Mouse (Mus musculus): ENCODE results near the gene Egln3. TPM values are rescaled to one million over a fixed set of nuclear protein-coding genes. Genes with fewer than 3 reads are reported as not detected.

Gene Egln3
- polyA plus RNA-seq, 1 experiment from 2014 or later: 20.5 TPM

- Histone ChIP-seq H3K4me3 (replicated peaks) (peak overlapping the region; percentile 66), H3K36me3 (no peaks in the 10 kb centered on the region), H3K4me1 (peaks cover 44% of the 10 kb centered on the region), H3K9me3 (replicated peaks) (no peaks in the 10 kb centered on the region), H3K9ac (no peak overlapping the region), H3K27ac (replicated peaks) (0 out of 2 replicates have a peak overlapping the region, but pooled peaks have one; percentile 22), H3K4me2 (replicated peaks) (peak overlapping the region; percentile 97), H3K27me3 (no peaks in the 10 kb centered on the region)
- no peak for ATAC-seq (ENCODE audit: insufficient number of reproducible peaks, low FRiP score, low TSS enrichment, low read depth)
- 35% methylated on average over 6 of the region's 6 CpGs for WGBS
These were observed 1.4 kb downstream of the Egln3 start for GRCm38 (mm10) chr12:54202276-54202675.

DNA sequence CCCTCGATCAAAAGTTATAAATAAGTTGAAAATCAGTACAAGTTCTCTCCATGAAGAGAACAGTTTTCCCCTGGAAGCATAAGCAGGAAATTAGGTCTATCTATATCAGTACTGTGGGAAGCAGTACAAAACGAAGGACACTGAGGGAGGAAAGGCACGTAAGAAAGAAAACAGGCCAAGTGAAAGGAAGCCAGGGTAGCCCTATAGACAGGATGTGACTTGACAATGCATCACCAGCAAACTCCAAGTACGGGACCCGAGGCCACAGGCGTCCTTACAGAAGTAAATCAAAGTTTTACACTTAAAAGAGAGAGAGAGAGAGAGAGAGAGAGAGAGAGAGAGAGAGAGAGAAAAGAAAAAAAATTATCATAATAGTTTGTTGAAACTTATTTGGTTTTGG is 2.8 kb downstream of the Egln3 start:
- no peak overlapping the region for H3K9ac ChIP-seq
- peaks cover 50% of the 10 kb centered on the region for H3K4me1 ChIP-seq
- H3K27me3 ChIP-seq: no peaks in the 10 kb centered on the region
- WGBS: 23% methylated on average over 6 of the region's 6 CpGs
- peak overlapping the region; percentile 66; the same call in 1 of the 2 replicates for H3K4me3 ChIP-seq (replicated peaks)
- no peak overlapping the region for H3K27ac ChIP-seq (replicated peaks)
- H3K4me2 ChIP-seq (replicated peaks): peak overlapping the region; percentile 97; the same call in 1 of the 2 replicates
- H3K9me3 ChIP-seq (replicated peaks): no peaks in the 10 kb centered on the region
- ATAC-seq (ENCODE audit: insufficient number of reproducible peaks, low FRiP score, low TSS enrichment, low read depth): no peak
- no peaks in the 10 kb centered on the region for H3K36me3 ChIP-seq

GRCm38 (mm10) chr12:54200172-54200571 is 3.5 kb downstream of the Egln3 start:
- Histone ChIP-seq H3K9ac (no peak overlapping the region), H3K4me1 (peaks cover 50% of the 10 kb centered on the region), H3K27ac (replicated peaks) (no peak overlapping the region; the same call in 1 of the 2 replicates), H3K9me3 (replicated peaks) (no peaks in the 10 kb centered on the region), H3K27me3 (no peaks in the 10 kb centered on the region), H3K36me3 (no peaks in the 10 kb centered on the region), H3K4me3 (replicated peaks) (0 out of 2 replicates have a peak overlapping the region, but pooled peaks have one; percentile 4), H3K4me2 (replicated peaks) (peak overlapping the region; percentile 13; the same call in 1 of the 2 replicates)
- no peak for ATAC-seq (ENCODE audit: insufficient number of reproducible peaks, low FRiP score, low TSS enrichment, low read depth)
- WGBS: 16% methylated on average over 4 of the region's 4 CpGs

- H3K4me2 ChIP-seq (replicated peaks): no peak overlapping the region
- H3K9ac ChIP-seq: no peak overlapping the region
- no peak overlapping the region for H3K4me3 ChIP-seq (replicated peaks)
- ATAC-seq (ENCODE audit: insufficient number of reproducible peaks, low FRiP score, low TSS enrichment, low read depth): no peak
- H3K36me3 ChIP-seq: no peaks in the 10 kb centered on the region
- 76% methylated on average over 4 of the region's 4 CpGs for WGBS
- peaks cover 56% of the 10 kb centered on the region for H3K4me1 ChIP-seq
- H3K9me3 ChIP-seq (replicated peaks): no peaks in the 10 kb centered on the region
- H3K27me3 ChIP-seq: no peaks in the 10 kb centered on the region
- peak overlapping the region; percentile 63; the same call in 1 of the 2 replicates for H3K27ac ChIP-seq (replicated peaks)
These were observed 5.3 kb downstream of the Egln3 start for GRCm38 (mm10) chr12:54198282-54198918.

- Histone ChIP-seq H3K4me3 (replicated peaks) (no peak overlapping the region), H3K4me2 (replicated peaks) (peak overlapping the region; percentile 21), H3K27me3 (no peaks in the 10 kb centered on the region), H3K4me1 (peaks cover 56% of the 10 kb centered on the region), H3K27ac (replicated peaks) (no peak overlapping the region), H3K9ac (no peak overlapping the region), H3K36me3 (no peaks in the 10 kb centered on the region), H3K9me3 (replicated peaks) (no peaks in the 10 kb centered on the region)
- WGBS: 43% methylated on average over 11 of the region's 11 CpGs
- ATAC-seq (ENCODE audit: insufficient number of reproducible peaks, low FRiP score, low TSS enrichment, low read depth): no peak
These were observed 5.8 kb downstream of the Egln3 start for GRCm38 (mm10) chr12:54197849-54198248.

DNA sequence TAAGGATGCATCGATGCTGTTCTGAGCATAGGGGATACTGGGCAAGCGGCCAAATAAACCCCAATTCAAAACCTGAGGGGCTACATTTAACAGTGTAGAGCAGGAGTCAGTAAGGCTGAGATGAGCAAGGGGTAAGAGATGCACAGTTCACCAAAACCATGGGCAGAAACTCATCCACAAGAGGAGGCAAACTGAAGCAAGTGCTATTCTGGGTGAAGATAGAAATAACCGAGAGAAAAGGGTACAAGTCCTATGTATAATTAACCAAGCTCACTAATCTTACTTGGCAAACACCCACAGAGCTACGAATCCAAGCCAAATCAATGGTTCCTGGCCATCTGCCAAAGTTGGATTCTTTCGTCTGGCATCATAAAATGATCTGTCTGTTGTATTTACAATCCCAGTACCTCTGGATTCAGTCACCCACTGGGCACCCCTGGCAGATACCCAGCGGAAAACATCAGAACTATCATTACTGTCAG is 6.3 kb downstream of the Egln3 start:
- Histone ChIP-seq H3K4me3 (replicated peaks) (no peak overlapping the region), H3K9me3 (replicated peaks) (no peaks in the 10 kb centered on the region), H3K27ac (replicated peaks) (peak overlapping the region; percentile 58; the same call in 1 of the 2 replicates)

DNA sequence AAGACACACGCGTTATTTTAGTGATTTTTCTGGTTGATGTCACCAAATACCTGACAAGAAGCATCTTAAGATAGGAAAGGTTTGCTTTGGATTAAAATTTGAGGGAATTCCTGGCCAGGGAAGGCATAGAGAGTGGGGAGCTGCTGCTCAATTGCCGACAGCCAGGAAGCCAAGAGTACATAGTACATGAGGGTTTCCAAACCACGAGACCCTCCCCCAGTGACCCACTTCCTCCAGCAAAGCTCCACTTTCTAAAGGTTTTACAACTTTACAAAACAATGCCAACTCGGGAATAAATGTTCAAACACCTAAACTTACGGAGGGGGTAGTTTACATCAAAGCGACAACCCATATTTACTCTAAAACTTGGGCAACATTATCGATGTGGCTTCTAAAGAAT is 6.8 kb downstream of the Egln3 start:
- Histone ChIP-seq H3K4me1 (peaks cover 59% of the 10 kb centered on the region), H3K9me3 (replicated peaks) (no peaks in the 10 kb centered on the region), H3K27me3 (no peaks in the 10 kb centered on the region), H3K36me3 (no peaks in the 10 kb centered on the region), H3K9ac (no peak overlapping the region), H3K4me3 (replicated peaks) (no peak overlapping the region), H3K27ac (replicated peaks) (peak overlapping the region; percentile 58; the same call in 1 of the 2 replicates), H3K4me2 (replicated peaks) (peak overlapping the region; percentile 21; the same call in 1 of the 2 replicates)
- WGBS: 67% methylated on average over 8 of the region's 8 CpGs
- ATAC-seq (ENCODE audit: insufficient number of reproducible peaks, low FRiP score, low TSS enrichment, low read depth): no peak

More for the DNA sequence above, 6.3 kb downstream of the Egln3 start:
- Histone ChIP-seq H3K4me2 (replicated peaks) (peak overlapping the region; percentile 21), H3K4me1 (peaks cover 56% of the 10 kb centered on the region), H3K9ac (no peak overlapping the region), H3K36me3 (no peaks in the 10 kb centered on the region), H3K27me3 (no peaks in the 10 kb centered on the region)
- no peak for ATAC-seq (ENCODE audit: insufficient number of reproducible peaks, low FRiP score, low TSS enrichment, low read depth)
- 35% methylated on average over 6 of the region's 6 CpGs for WGBS

GRCm38 (mm10) chr12:54194159-54194558 is 9.5 kb downstream of the Egln3 start:
- H3K4me1 ChIP-seq: peaks cover 63% of the 10 kb centered on the region

GRCm38 (mm10) chr12:54192305-54192661 is 11.4 kb downstream of the Egln3 start:
- WGBS: 4% methylated on average over 5 of the region's 5 CpGs
- peaks cover 64% of the 10 kb centered on the region for H3K4me1 ChIP-seq

More at GRCm38 (mm10) chr12:54194159-54194558, 9.5 kb downstream of the Egln3 start:
- Histone ChIP-seq H3K4me2 (replicated peaks) (no peak overlapping the region), H3K9ac (no peak overlapping the region), H3K9me3 (replicated peaks) (no peaks in the 10 kb centered on the region), H3K4me3 (replicated peaks) (no peak overlapping the region), H3K27ac (replicated peaks) (no peak overlapping the region), H3K27me3 (no peaks in the 10 kb centered on the region), H3K36me3 (no peaks in the 10 kb centered on the region)
- WGBS: 20% methylated on average over 5 of the region's 5 CpGs
- no peak for ATAC-seq (ENCODE audit: insufficient number of reproducible peaks, low FRiP score, low TSS enrichment, low read depth)

GRCm38 (mm10) chr12:54191608-54192304 is 11.9 kb downstream of the Egln3 start:
- H3K4me1 ChIP-seq: peaks cover 64% of the 10 kb centered on the region
- peak overlapping the region; percentile 90 for H3K27ac ChIP-seq (replicated peaks)
- no peaks in the 10 kb centered on the region for H3K9me3 ChIP-seq (replicated peaks)
- H3K27me3 ChIP-seq: no peaks in the 10 kb centered on the region
- H3K4me3 ChIP-seq (replicated peaks): peak overlapping the region; percentile 22
- WGBS: under 1% methylated on average over 19 of the region's 19 CpGs
- peak overlapping the region; percentile 51 for H3K4me2 ChIP-seq (replicated peaks)
- no peaks in the 10 kb centered on the region for H3K36me3 ChIP-seq
- no peak overlapping the region for H3K9ac ChIP-seq
- peak; percentile 95 for ATAC-seq (ENCODE audit: insufficient number of reproducible peaks, low FRiP score, low TSS enrichment, low read depth)

More at GRCm38 (mm10) chr12:54192305-54192661, 11.4 kb downstream of the Egln3 start:
- no peaks in the 10 kb centered on the region for H3K36me3 ChIP-seq
- peak overlapping the region; percentile 51 for H3K4me2 ChIP-seq (replicated peaks)
- no peaks in the 10 kb centered on the region for H3K27me3 ChIP-seq
- peak overlapping the region; percentile 90 for H3K27ac ChIP-seq (replicated peaks)
- H3K9me3 ChIP-seq (replicated peaks): no peaks in the 10 kb centered on the region
- H3K9ac ChIP-seq: no peak overlapping the region
- peak overlapping the region; percentile 22 for H3K4me3 ChIP-seq (replicated peaks)
- ATAC-seq (ENCODE audit: insufficient number of reproducible peaks, low FRiP score, low TSS enrichment, low read depth): no peak

- H3K4me3 ChIP-seq (replicated peaks): no peak overlapping the region; the same call in 1 of the 2 replicates
- no peak overlapping the region for H3K9ac ChIP-seq
- H3K4me2 ChIP-seq (replicated peaks): peak overlapping the region; percentile 51
- WGBS: 28% methylated on average over 9 of the region's 9 CpGs
- H3K4me1 ChIP-seq: peaks cover 65% of the 10 kb centered on the region
- no peaks in the 10 kb centered on the region for H3K27me3 ChIP-seq
- no peaks in the 10 kb centered on the region for H3K36me3 ChIP-seq
- no peak for ATAC-seq (ENCODE audit: insufficient number of reproducible peaks, low FRiP score, low TSS enrichment, low read depth)
- H3K9me3 ChIP-seq (replicated peaks): no peaks in the 10 kb centered on the region
- peak overlapping the region; percentile 90 for H3K27ac ChIP-seq (replicated peaks)
These were observed 12.5 kb downstream of the Egln3 start for GRCm38 (mm10) chr12:54191181-54191580.

All from embryonic facial prominence, embryonic 15.5 days (tissue).